Mouse (Mus musculus) T-helper 2 cell (primary cell): ENCODE data around the gene Cfap97d2.

ENCODE experiments used
- in situ Hi-C: fragments of 300-600 bp; cut with MboI, MseI; formaldehyde crosslinking; loops from one replicate; pipeline ENCODE4 v1.15.1; 2025; ENCODE audit warnings: high pct_unique_total_duplicates

The Cfap97d2 gene

GRCm38 (mm10) chr8:13740817-13741613 lies 35.3 kb downstream of the Cfap97d2 start:
- in situ Hi-C loops, result loop anchor here (10.0 kb wide), 1 partner anchor 286 kb away; no protein-coding TSS in a partner anchor

GRCm38 (mm10) chr8:13746212-13746611 lies 40.5 kb downstream of the Cfap97d2 start:
- in situ Hi-C loops, result loop anchor here (5.0 to 10.0 kb wide), 2 partner anchors 54 to 291 kb away; no protein-coding TSS in a partner anchor

GRCm38 (mm10) chr8:13747626-13748025 lies 41.9 kb downstream of the Cfap97d2 start:
- in situ Hi-C loops, result loop anchor here (5.0 to 10.0 kb wide), 2 partner anchors 55 to 293 kb away; no protein-coding TSS in a partner anchor

- in situ Hi-C loops, result loop anchor here (5.0 kb wide), 1 partner anchor 201 kb away; no protein-coding TSS in a partner anchor
Observed at GRCm38 (mm10) chr8:13753680-13754079, 48.0 kb downstream of the Cfap97d2 start.

- in situ Hi-C loops, result no loop called here
Observed at GRCm38 (mm10) chr8:13756480-13756879, 50.8 kb downstream of the Cfap97d2 start.

- in situ Hi-C loops, result no loop called here
Observed at GRCm38 (mm10) chr8:13756982-13757804, 51.5 kb downstream of the Cfap97d2 start, which contains the start of gene Cdc16. TSS of gene Cdc16 (plus strand) at chr8:13757676.

- in situ Hi-C loops, result no loop called here
Observed at GRCm38 (mm10) chr8:13757805-13758727, 52.4 kb downstream of the Cfap97d2 start.

GRCm38 (mm10) chr8:13769206-13769605 lies 63.5 kb downstream of the Cfap97d2 start:
- in situ Hi-C loops, result no loop called here

GRCm38 (mm10) chr8:13780536-13780935 lies 74.8 kb downstream of the Cfap97d2 start:
- in situ Hi-C loops, result loop anchor here (5.0 to 10.0 kb wide), 3 partner anchors 114 to 563 kb away; partner anchors contain the start of gene Coprs

GRCm38 (mm10) chr8:13785250-13785763 lies 79.6 kb downstream of the Cfap97d2 start, which contains the start of gene Upf3a:
TSS of gene Upf3a (plus strand) at chr8:13785615.
- in situ Hi-C loops, result loop anchor here (10.0 kb wide), 2 partner anchors 109 to 441 kb away; partner anchors contain the start of gene Coprs

- in situ Hi-C loops, result loop anchor here (10.0 kb wide), 2 partner anchors 109 to 441 kb away; partner anchors contain the start of gene Coprs
Observed at GRCm38 (mm10) chr8:13785764-13786299, 80.1 kb downstream of the Cfap97d2 start.

GRCm38 (mm10) chr8:13789606-13790005 lies 83.9 kb downstream of the Cfap97d2 start:
- in situ Hi-C loops, result loop anchor here (10.0 kb wide), 2 partner anchors 105 to 445 kb away; partner anchors contain the start of gene Coprs
